Mouse (Mus musculus) kidney, postnatal 36 days (tissue): Measurements from ENCODE around the gene Kpna4.
"Not testable (repeated sequence)": the region's sequence is repeated elsewhere in the genome, so short reads cannot be mapped to it uniquely, and the experiment has no call there.

Source experiments
- DNase-seq, 2 experiments: peaks; one replicate each; pipeline ENCODE4 v3.0.0; 2021 to 2022; ENCODE audit warnings: mixed read lengths in 2 of 2

The Kpna4 gene

DNA sequence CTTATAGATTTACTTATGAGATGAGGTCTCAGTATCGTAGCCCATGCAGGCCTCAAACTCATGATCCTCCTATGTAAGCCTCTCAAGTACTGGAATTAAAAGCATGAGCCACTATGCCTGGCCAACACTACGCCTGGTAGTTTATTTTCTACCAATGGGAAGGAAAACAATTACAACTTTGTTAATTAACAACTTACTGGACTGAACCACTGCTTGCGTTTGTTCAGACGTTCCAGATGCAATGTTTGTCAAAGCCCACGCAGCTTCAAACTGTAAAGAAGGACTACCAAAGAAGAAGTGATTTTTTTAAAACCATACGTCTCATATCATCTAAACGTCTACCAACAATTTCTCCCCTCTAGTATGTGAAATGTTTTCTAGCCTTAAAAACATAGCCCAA is 32.5 kb downstream of the Kpna4 start:
- peak; percentile 23 to 50 for DNase-seq

DNA sequence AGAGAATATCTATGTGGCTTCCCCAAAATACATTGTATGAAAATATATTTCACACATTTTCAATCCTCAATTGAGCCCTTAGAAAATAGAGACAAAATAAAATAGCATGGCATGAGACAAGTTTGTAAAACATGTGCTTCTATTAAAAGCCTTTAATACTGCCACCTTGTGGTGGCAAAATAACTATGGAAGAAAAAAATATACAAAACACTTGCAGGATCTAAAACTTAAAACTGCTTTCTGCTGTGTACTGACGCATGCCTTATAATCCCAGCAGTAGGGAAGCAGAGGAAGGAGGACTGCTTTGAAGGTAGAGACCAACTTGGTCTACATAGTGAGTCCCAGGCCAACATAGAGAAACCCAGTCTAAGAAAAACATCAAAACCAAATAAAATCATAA is 62.9 kb downstream of the Kpna4 start:
- peak in 1 of 2 experiments; percentile 12 for DNase-seq

DNA sequence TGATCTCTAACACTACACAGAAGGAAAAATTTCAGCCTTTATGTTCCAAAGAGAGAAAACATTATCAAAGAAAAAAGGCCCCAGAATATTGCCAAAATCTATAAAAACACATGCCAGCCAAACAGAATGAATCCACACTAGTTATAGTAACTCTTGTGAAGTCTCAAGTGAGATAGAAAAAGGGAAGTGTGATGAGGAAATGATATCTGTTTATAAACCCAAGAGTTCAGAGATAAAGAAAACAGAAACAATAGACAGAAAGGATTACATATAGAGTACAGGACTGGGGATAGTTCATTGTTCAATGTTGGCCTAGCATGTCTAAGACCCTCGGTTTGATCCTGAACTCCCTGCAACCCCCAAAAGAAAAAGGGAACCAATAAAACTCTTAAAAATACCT is 64.1 kb downstream of the Kpna4 start:
- DNase-seq: no peak

DNA sequence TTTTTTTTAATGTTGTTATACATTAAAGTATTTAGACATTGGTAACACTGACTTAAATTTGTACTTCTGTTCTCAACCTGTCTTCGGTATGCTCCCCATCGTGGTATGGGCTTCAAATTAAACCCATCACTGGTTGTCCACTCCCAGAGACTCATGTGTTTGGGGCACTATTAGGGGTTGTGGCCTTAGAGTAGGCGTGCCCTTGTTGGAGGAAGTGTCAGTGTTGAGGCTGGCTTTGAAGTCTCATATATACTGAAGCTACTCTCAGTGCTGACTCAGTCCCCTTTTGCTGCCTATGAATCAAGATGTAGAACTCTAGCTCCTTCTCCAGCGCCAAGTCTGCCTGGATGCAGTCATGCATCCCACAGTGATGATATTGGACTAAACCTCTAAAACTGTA is 66.2 kb downstream of the Kpna4 start:
- DNase-seq: no peak

DNA sequence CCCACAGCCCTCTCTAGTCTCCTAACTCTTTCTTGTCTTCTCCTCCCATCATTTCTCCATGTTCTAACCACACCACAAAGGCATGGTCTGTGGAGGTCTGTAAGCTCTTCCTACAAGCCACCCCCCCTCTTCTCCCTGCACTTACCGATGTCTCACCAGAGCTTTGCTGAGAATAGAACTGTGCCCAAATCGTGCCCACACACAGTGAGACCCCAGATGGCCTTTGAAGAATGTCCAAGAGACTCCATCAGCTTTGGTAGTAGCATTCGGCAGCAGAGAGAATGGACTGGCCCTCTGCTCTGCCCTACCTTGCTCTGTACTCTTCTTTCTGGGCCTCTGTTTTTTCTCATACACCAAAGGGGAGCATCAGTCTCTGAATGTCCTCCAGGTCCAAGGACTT is 71.0 kb downstream of the Kpna4 start:
- DNase-seq: no peak

DNA sequence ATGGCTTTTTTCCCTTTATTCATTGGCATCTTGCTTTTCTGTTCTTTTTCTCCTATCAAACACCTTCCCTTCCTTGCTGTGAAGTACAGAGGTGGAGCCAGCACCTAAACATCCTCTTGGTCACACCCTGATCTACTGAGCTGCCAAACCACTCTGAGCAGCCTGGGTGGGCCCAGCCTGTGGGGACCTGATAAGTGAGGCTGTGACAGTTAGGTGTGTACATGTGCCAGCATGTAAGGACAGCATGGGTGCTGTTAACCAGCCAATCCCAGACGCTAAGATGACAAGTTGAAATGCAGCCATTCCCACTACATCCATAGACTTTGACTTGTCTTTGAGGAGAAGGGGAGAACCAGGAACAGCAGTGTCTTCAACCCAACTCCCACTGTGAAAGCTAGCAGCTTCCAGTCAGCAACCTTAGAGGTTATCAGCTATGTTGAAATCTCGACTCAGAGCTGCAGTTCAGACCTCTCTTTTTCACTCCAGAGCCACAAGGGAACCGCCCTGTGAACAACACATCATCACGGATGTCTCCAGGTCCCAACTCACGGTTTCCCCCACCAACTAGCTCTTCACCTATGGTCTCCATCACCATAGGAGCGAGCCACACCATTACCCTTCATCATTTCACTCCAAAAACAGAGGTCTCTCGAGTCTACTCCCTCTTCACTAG is 72.0 kb downstream of the Kpna4 start:
- DNase-seq: no peak

DNA sequence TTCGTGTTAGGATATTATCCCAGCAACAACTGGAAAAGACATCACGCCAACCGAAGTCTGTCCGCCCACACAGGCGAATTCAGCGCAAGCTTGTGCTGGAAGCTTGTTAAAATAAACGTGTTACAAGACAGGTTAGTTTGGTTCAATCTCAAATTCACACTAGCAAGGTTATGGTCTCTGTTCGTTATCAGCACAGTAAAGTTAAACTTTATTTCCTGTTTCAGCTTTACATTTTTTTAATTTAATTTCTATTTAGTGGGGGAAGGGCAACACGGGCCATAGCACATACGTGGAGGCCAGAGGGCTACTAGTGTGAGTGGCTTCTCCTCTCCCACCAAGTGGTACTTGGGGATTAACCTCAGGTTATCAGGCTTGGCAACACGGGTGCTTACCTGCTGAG is 75.0 kb downstream of the Kpna4 start:
- DNase-seq: no peak

DNA sequence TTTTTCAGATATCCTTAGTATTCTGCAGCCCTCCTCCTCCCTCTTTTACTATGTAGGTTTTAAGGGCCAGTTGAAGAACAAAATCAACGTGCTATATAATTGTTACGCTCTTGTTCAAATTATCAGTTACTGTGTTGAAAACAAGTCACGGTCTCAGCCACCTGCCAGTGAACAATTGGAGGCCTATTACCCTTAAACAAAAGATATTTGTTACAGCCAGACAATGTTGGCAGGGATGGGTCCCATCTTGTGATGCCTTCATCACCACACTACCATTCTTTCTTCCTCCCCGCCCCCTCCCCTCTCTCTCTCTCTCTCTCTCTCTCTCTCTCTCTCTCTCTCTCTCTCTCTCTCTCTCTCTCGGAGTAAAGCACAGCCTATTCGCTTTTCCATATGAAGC is 77.9 kb downstream of the Kpna4 start:
- DNase-seq: no peak

DNA sequence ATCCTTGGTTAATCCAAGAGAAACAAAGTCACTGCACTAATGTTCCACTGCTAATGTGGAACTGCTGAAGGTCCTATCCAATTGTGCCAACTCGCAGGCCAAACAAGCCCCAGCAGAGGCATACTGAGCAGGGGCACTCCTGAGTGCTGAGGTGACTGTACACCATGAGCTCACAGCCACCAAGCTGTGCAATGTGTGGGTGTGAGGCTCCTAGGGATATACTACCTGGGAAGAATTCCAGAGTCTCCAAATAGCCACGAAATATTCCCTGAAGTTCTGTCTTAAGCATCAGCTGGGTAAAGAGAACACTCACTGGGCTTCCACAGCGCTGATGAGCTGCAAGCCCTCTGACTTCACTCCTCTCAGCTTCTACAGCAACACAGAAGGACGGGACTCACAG is 79.2 kb downstream of the Kpna4 start:
- DNase-seq: no peak

DNA sequence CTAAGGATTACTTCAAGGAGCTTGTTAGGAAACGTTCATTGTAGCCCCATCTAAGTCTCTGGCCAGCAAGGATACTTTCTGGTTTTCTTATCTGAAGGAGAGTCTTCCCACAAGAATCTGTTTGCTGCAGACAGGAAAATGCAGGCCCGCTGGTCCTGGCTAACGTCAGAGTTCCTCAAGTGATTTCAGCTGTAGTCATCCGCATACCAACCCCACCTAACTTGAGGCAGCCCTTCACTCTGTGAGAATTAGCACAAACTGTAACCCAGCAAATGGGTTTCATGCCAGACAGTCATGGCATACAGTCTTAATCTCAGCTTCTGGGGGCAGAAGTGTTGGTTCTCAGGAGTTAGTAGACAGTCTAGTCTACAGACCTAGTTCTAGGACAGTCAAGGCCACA is 80.4 kb downstream of the Kpna4 start:
- DNase-seq: no peak

DNA sequence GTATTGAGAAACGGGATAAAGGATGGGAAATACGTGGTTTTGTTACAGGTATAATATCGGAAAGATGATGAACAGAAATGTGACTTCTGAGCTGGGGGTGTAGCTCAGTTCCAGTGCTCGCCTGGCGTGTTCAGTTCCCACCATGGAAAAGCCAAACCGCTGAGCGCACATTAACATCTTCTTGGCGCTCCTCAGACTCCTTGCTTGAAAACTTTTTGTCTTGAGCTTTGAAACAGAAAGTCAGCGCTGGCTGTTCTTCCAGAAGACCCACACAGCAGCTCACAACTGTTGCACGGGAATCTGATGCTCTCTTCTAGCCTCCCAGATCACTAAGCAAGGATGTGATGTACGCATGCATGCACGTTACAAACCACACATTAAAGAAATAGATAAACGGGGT is 81.2 kb downstream of the Kpna4 start:
- DNase-seq: no peak

DNA sequence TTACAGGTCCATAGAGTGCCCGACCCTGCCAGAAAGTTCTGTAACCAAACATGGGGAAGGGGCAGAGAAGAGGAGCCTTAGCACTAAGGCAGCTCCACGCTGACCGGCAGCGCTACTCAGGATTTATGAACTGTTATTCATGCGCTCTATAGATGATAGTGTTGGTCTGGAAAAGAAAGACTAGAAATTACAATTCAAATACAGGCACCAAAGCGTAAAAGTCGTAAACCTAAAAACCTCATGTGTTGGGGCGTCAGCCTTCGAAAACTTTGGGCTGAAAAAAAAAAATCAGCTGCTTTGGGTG is 81.6 kb downstream of the Kpna4 start:
- DNase-seq: no peak

DNA sequence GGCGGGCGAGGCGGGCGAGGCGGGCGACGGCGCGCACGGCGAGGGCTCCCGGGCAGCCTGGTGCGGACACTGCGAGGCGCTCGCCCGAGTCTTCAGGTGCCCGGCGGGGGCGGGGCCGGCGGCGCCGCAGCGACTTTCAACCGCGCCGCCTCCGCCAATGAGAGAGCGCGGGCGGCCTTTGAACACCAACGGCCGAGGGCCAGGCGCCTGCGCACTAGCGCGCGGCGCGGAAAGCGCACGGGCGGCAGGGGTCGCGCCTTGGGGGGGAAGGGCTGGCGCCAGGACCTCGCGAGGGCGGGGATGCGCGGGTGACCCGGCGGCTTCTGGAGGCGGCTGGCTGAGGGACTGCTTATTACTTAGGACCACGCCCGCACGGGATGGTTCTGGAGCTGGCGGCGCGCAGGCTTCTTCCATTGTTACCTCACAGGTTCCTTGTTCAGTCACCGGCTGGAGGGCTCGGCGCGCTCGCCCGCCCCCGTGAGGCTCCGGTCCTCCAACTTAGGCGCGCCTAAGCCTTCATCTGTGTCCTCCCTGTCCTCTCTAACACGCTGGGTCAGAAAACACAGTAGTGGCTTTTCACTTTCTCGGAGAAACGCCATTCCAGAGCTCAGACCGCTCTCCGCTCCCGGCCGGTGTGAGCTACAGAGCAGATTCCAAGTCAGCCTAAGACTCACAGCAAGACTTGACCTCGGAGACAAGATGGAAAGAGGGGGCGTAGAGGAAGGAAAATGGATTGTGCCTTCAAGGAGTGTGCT is 82.1 kb downstream of the Kpna4 start, which contains the start of gene Trim59:
Gene Trim59, minus strand, starts transcription at position 111 of the 755 bp plus-strand sequence.
- peak; percentile 93 to 97 for DNase-seq

DNA sequence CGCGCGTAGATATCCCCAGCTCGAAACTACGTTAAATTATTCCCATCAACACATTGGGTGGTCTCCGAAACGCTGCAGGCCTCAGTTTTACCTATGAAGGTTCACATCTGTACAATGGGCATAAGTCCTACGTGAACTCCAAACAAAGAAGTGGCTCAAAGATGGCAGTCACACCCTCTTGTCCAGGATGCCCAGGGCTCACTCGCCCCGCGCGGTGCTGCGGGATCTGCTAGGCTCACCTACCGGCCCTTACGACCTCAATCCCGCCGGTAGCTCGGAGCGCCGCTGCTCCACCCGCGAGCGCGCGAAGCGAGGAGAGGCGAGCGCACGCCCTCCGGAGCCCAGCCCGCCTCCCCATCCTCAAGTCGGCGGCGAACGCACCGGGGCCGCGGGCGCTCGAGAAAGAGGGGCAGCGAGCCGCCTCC is 82.7 kb downstream of the Kpna4 start:
- DNase-seq: peak in 1 of 2 experiments; percentile 17

DNA sequence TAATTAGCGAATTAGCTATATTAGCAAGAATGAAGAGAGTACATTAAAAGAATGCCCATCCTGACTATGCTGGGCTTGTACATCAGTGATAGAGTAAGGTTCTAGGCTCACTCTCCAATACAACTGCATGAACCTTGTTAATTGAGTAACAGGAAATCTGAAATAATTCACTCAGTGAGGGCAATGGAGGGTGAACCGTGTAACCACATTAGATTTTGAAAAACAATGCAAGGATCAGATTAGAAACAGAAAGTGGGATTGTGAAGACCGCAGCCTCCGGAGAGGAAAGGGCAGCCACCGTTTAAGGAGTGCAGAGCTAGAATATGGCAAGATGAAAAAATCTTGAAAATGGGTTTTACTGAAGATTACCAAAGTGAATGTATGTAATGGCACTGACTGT is 85.6 kb downstream of the Kpna4 start:
- DNase-seq: no peak

DNA sequence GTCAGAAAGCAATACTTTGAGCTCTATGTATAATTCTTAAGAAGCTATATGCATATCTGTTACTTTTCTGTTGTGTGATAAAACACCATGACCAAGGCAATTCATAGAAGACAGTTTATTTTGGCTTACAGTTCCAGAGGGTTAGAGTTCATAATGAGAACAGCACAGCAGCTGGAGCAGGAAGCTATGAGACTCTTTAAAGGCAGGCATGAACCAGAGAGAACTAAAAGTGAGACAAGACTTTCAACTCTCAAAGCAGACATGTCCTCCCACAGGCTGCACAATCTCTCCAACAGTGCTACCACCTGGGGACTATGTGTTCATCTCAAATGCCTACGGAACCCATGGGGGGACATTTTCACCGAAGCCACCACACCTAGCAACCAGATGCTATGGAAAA is 86.8 kb downstream of the Kpna4 start:
- no peak for DNase-seq

DNA sequence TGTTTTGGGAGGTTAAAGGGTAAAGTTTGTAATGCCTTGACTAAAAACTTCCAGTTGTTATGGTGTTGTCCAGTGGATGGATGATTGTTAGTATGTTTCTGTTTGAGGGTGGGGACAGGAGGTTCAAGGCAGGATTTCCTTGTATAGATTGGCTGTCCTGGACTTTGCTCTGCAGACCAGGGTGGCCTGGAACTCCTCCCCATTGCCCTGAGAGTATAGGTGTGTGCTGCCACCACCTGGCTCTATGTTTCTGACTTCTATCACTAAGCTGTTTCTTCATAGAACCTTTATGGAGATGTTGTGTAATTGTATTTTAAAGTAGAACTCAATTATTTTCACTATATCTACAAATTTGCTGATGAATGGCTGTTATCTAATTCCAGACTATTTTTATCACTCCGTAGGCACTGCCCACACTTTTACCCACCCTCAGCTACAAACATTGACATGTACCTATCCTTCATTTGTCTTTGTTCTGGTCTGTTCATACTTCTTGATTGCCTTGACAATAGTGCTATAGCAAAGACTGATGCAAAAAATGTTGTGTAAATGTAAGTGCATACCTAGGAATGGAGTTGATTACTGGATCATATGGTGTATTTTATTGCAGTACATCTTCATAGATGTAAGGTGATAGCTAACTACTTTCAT is 100.7 kb downstream of the Kpna4 start:
- DNase-seq: no peak

DNA sequence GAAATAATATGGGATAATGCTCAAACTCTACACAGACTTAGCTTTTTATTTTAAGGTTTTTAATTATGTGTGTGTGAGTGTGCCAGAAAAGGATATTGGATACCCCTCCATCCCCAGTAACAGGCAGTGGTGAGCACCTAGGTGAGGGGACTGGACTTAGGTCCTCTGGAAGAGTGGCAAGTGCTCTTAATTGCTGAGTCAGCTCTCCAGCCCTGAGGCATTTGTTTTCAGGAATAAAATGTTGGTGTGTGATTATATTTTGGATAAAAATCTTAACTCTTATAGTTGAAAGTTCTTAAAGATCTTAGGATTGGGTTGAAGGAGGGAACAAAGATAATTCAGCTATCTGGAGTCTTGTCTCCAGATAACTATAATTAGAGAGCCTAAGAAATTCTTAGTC is 106.1 kb downstream of the Kpna4 start:
- DNase-seq: no peak

DNA sequence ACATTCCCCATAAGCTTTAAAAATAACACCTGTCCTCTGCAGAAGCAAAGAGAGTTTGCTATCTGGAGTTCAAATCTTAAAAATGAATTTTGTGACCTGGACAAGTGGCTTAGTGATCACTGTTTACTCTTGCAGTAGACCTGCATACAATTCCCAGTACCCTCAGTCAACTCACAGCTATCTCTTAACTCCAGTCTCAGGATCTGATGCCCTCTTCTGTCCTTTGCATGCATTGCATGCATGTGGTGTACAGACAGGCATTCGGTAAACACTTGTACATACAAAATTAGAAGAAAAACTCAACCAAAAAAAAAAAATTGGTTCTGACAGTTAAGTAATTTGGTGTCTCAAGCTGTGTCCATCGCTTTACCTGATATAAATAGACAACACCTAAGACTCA is 106.6 kb downstream of the Kpna4 start:
- DNase-seq: peak in 1 of 2 experiments; percentile 36

DNA sequence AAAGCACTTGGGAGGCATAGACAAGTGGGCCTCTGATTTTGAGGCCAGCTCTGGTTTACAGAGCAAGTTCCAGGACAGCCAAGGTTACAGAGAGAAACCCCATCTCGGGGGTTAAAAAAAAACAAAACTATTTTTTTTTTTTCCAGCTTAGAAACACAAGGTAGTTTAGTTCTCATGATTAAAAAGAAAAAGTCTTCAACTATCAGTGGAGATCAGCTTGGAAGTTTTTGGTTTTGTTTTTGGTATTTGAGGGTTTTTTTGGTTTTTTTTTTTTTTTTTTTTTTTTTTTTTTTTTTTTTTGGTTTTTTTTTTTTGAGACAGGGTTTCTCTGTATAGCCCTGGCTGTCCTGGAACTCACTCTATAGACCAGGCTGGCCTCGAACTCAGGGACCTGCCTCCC is 108.3 kb downstream of the Kpna4 start:
- DNase-seq: not testable (repeated sequence)

DNA sequence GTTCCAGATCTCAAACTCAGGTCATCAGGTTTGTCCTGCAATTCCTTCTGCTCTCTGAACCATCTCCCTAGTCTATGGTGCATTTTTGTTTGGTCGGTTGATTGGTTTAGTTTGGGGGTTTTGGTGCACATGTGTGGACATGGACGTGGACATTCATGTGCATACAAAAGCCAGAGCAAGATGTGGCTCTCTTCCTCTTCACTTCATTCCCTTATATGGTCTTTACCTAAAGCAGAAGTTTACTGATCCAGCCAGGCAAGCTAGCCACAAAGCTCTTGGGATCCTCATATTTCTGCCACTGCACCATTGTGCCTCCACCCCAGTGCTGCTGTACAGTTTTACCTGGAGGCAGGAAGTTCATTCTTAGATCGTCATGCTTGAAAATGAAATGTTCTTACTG is 109.7 kb downstream of the Kpna4 start:
- no peak for DNase-seq
